Mouse (Mus musculus) bone marrow, adult 2 months (tissue): ENCODE data around the gene Fgf12. TPM values are rescaled to one million over a fixed set of nuclear protein-coding genes. Genes with fewer than 3 reads are reported as not detected.

Experiments
- H3K27ac ChIP-seq: fragments of 200-500 bp; 2 replicates; pipeline ENCODE4 v1.5.1; 2012; ENCODE audit warnings: low read depth, mild to moderate bottlenecking, control low read depth, inconsistent platforms, low read length; ENCODE audit not compliant: control insufficient read depth, poor library complexity, insufficient read depth
- H3K4me1 ChIP-seq: fragments of 200-500 bp; 2 replicates; pipeline ENCODE4 v1.6.1; 2011; ENCODE audit warnings: low read length; ENCODE audit not compliant: control insufficient read depth, insufficient read depth
- H3K4me3 ChIP-seq: fragments of 200-500 bp; replicated peaks from 2 replicates; pipeline ENCODE3; 2011; ENCODE audit warnings: mild to moderate bottlenecking, low read depth, low read length, control low read depth; ENCODE audit not compliant: control insufficient read depth
- CTCF ChIP-seq: fragments of 200-500 bp; IDR thresholded peaks from 2 replicates; pipeline ENCODE4 v1.5.1; 2011; ENCODE audit warnings: low read length, control low read depth; ENCODE audit not compliant: control insufficient read depth, insufficient read depth
- POLR2A ChIP-seq: fragments of 200-500 bp; IDR thresholded peaks from 2 replicates; pipeline ENCODE4 v1.6.1; 2011; ENCODE audit warnings: low read depth, mild to moderate bottlenecking, control low read depth, low read length, borderline replicate concordance; ENCODE audit not compliant: control insufficient read depth
- WGBS: fragments of 180-500 bp; shearing (Covaris S2); methylation state at CpG from one replicate; pipeline ENCODE4 v1.1.7; 2018; 5-methylcytosine and 5-hydroxymethylcytosine counted together
- polyA plus RNA-seq: library from polyadenylated mRNA; stranded (reverse); fragments of >200 nt; gene quantifications from 2 replicates; pipeline ENCODE4 v1.2.4, GENCODE M21; 2011; ENCODE audit warnings: low replicate concordance; ENCODE audit not compliant: missing spikeins, insufficient read depth, insufficient read length

The Fgf12 gene
- polyA plus RNA-seq, 1 experiment = 0.85 TPM

DNA sequence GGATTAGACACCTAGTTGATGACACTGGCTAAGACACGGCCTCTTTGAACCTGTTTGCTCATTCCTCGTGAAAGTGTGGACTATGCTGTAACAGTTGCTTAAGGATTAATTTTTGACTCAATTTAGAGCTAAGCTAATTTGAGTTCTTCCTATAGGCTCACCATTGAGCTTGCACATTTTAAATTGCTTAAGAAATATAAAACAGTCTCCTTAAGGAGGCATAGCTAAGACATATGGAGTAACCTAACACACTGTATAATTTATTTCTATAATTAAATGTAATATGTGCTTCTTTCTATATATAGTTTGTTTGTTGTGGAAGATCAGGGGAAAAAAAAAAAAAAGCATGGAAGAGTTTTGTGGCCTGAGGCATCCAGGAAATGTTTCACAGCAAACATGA, 378.1 kb downstream of the Fgf12 start:
- WGBS = 76% methylated on average over 2 of the region's 2 CpGs
- Histone ChIP-seq H3K4me1 (no peaks in the 10 kb centered on the region), H3K4me3 (no peak overlapping the region), H3K27ac (no peak overlapping the region)
- TF ChIP-seq POLR2A (no peak), CTCF (no peak)

GRCm38 (mm10) chr16:28373311-28373710, 379.6 kb downstream of the Fgf12 start:
- no peak overlapping the region for H3K27ac ChIP-seq
- no peak overlapping the region for H3K4me3 ChIP-seq
- TF ChIP-seq CTCF (no peak), POLR2A (no peak)
- no peaks in the 10 kb centered on the region for H3K4me1 ChIP-seq

DNA sequence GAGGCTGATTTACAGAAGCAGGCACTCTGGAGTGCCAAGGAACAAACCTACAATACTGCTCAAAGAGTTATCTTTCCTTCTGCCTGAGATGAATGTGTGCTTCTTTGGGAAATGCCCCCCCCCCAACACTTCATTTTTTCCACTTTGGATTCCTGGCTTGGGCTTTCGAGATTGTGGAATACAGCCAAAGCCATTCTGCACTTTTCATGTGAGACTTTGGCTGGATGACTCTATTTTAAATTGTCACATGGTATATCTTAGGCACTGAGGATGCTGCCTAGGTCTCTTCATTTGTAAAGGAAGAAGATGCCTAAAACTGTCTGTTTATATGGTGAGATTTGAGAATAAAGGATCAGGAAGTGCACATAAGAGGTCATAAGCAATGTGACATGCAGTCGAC, 402.2 kb downstream of the Fgf12 start:
- Histone ChIP-seq H3K4me3 (no peak overlapping the region), H3K27ac (no peak overlapping the region), H3K4me1 (no peaks in the 10 kb centered on the region)
- 54% methylated on average over 2 of the region's 2 CpGs for WGBS
- no peak for TF ChIP-seq POLR2A
- TF ChIP-seq CTCF = no peak

GRCm38 (mm10) chr16:28345323-28345722, 407.5 kb downstream of the Fgf12 start:
- WGBS = 65% methylated on average over 6 of the region's 6 CpGs
- TF ChIP-seq CTCF (no peak), POLR2A (no peak)
- H3K4me1 ChIP-seq = no peaks in the 10 kb centered on the region
- H3K4me3 ChIP-seq = no peak overlapping the region
- no peak overlapping the region for H3K27ac ChIP-seq

GRCm38 (mm10) chr16:28337930-28338329, 414.9 kb downstream of the Fgf12 start:
- no peak overlapping the region for H3K4me3 ChIP-seq
- no peak overlapping the region for H3K27ac ChIP-seq
- 75% methylated on average over 1 of the region's 1 CpGs for WGBS
- no peaks in the 10 kb centered on the region for H3K4me1 ChIP-seq
- TF ChIP-seq POLR2A (no peak), CTCF (no peak)

- WGBS = 50% methylated on average over 1 of the region's 1 CpGs
These were observed 416.2 kb downstream of the Fgf12 start for GRCm38 (mm10) chr16:28336700-28337099.

GRCm38 (mm10) chr16:28335025-28335424, 417.8 kb downstream of the Fgf12 start:
- H3K4me3 ChIP-seq = no peak overlapping the region
- 87% methylated on average over 3 of the region's 3 CpGs for WGBS
- H3K27ac ChIP-seq = no peak overlapping the region
- TF ChIP-seq CTCF (no peak), POLR2A (no peak)
- no peaks in the 10 kb centered on the region for H3K4me1 ChIP-seq

More at GRCm38 (mm10) chr16:28336700-28337099, 416.2 kb downstream of the Fgf12 start:
- no peaks in the 10 kb centered on the region for H3K4me1 ChIP-seq
- no peak overlapping the region for H3K27ac ChIP-seq
- no peak overlapping the region for H3K4me3 ChIP-seq
- TF ChIP-seq CTCF (no peak), POLR2A (no peak)

GRCm38 (mm10) chr16:28323576-28323975, 429.3 kb downstream of the Fgf12 start:
- WGBS = 76% methylated on average over 3 of the region's 3 CpGs
- TF ChIP-seq POLR2A (no peak), CTCF (no peak)
- Histone ChIP-seq H3K4me1 (no peaks in the 10 kb centered on the region), H3K4me3 (no peak overlapping the region), H3K27ac (no peak overlapping the region)

DNA sequence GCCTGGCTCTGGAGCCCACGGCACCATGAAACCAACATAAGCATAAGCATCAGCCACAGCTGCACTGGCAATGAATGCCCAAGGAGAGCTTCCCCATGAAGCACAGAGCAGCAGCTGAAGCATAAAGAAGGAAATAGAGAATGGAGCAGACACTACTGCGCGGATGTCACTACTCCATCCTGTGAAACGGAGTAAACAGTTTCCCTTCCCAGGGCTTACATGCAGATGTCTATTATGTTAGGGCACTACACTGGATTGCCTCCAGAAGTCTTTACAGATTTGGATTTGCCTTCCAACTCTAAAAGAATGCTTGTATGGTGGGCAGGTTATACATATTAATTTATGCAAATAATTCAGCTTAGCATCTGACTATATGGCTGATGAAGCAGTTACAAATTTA, 441.2 kb downstream of the Fgf12 start:
- 64% methylated on average over 4 of the region's 4 CpGs for WGBS
- TF ChIP-seq POLR2A = no peak

More for the DNA sequence above, 441.2 kb downstream of the Fgf12 start:
- no peak overlapping the region for H3K27ac ChIP-seq
- no peaks in the 10 kb centered on the region for H3K4me1 ChIP-seq
- no peak overlapping the region for H3K4me3 ChIP-seq
